Mouse (Mus musculus) c-Kit-negative CD71-positive TER-119-positive erythroid progenitor cells, embryonic 14.5 days (primary cell): ENCODE results near the gene Myh7.
"Not testable (repeated sequence)": the region's sequence is repeated elsewhere in the genome, so short reads cannot be mapped to it uniquely, and the experiment has no call there.

Experiments used
- DNase-seq: peaks from one replicate; pipeline ENCODE4 v3.0.0-alpha.2; 2013; ENCODE audit warnings: low read depth, low spot score

Myh7 gene

DNA sequence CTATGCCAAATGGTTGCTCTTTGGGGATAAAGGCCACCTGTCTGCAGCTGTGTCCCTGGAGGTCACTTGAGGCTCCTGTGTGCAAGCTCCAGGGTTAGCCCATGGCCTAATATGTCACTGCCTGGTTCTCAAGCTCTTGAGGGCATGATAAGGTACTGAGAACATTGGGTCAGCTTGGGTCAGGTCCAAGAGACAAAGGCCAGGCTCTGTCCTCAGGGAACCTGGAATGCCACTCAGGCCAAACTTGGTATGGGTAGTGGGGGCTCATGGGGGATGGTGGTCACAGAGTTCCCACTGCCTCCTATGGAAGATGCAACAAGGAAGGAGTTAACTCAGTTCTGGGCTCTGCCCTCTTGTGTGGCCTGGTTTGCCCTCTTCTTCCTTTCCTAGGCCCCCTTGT lies 26.1 kb downstream of the Myh7 start:
- DNase-seq = no peak

DNA sequence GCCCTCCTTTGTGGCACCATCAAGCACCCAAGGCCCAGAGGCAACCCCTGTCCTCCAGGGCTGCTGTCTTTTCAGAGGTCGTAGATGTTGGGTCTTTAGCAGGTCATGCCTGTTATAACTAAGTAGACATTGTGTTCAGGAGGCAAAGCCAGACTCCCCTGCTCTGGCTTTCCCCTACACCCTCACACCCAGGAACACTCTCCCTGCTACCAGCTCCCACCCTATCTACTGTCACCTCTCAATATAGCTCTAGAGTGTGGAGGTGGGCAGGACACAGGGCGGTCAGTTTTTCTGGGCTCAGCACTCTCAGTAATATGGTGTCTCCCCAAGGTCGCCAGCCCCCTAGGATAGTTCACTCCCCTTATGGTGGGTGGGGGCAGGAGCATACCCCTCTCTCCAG lies 26.6 kb downstream of the Myh7 start:
- DNase-seq = no peak

DNA sequence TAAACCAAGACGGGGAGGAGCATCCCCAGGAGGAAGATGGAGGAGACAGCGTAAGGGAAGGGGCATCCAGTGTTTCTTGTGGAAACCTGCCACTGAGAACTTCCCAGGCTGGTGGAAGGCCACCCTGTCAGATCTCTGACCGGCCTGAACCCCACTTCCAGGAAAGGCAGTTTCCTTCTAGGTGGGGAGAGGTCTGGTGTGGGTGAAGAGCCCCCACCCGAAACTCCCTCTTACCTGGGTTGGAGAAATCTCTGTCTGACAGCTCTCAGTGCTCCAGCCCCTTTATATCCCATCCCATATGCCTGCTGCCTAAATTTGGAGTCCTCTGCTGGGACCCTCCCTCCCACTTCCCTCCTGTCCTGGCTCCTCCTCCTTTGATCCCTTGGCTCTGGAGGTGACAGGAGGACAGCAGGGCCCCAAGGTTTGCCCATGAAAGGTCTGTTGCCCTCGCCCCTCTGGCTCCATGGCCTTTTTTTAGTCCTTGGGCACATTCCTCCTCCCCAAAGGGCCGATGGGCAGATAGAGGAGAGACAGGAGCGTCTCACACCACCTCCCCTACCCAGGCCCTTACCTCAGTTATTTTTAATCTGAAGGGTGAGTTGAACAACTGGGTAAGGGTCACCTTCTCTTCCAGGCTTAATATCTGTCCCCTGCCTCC lies 28.0 kb downstream of the Myh7 start, which contains the start of gene Myh6:
Gene Myh6 (minus strand): TSS at position 608 of the 658 bp plus-strand sequence.
- no peak for DNase-seq

DNA sequence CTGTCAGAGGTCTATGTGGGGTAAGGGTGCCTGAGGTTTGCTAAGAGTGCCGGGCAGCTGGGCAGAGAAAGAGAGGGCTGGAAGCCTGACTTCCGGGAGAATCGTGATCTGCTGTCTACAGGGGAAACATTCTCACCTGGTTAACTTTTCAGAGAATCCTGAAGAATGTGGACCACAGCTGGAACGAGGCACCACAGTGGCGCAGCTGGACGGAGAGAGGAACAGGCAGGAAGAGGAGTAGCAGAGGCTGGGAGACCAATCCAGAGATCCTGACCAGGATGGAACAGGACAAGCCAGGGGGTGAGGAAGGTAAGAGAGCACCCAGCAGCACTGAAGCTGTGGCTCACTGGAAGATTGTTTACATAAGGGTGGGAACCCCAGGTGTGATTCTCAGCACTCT lies 28.8 kb downstream of the Myh7 start:
- DNase-seq = no peak

DNA sequence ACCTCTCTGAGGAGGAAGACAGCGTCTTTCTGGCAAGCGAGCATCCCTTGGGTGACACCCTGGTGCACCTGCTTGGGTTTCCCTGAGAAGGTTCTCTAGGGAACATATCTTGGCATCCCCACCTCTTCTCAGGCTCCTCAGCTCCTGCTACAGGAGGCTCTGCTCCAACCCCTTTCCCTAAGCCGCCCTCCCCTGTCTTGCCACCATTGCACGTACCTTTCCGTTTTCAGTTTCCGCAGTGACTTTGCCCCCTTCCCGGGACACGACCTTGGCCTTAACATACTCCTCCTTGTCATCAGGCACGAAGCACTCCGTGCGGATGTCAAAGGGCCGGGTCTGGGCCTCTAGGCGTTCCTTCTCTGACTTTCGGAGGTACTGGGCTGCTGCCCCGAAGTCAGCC lies 29.4 kb downstream of the Myh7 start:
- no peak for DNase-seq

DNA sequence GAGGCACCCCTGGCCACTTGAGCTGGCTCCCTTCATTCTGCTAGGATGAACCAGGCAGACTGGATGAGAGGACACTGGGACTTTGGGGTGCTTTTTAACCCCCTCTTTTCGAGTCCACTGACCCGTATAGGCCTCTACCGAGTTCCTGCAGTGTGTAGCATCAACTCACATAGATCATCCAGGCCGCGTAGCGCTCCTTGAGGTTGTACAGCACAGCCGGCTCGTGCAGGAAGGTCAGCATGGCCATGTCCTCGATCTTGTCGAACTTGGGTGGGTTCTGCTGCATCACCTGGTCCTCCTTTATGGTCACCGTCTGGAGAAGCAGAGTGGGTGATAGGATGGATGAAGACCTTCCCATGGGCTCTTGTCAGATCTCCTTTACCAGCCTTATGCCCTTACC lies 30.7 kb downstream of the Myh7 start:
- DNase-seq = no peak

DNA sequence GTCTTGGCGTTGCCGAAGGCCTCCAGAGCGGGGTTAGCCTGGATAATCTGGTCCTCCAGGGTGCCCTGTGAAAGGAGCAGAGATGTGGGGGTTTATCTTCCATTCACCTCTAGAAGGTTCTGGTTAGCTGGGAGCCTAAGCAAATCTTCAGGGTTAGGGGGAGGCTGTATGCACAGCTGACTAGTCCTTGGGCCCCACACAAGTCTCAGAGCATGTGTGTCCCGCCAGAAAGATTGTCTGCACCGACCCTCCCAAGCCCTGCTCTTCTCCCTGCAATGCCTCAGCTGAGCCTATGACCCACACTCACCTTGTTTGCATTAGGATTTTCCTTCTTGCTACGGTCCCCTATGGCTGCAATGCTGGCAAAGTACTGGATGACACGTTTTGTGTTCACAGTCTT lies 31.7 kb downstream of the Myh7 start:
- no peak for DNase-seq

DNA sequence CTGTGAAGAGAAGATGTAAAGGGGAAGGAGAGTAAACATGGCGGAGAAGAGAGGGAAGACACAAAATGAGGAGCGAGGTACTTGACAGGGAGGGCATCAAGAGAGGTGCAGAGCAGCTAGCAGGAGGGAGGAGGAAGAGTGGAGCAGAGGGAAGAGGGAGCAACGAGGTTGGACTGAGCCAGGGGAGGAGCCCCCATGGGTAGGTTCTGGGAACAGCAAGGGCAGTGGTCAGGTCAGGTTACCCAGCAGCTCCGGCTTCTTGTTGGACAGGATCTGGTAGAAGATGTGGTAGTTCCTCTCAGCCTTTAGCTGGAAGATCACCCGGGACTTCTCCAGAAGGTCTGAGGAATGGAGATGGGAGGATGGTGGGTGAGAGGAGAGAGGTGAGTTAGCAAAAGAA lies 32.9 kb downstream of the Myh7 start:
- no peak for DNase-seq

DNA sequence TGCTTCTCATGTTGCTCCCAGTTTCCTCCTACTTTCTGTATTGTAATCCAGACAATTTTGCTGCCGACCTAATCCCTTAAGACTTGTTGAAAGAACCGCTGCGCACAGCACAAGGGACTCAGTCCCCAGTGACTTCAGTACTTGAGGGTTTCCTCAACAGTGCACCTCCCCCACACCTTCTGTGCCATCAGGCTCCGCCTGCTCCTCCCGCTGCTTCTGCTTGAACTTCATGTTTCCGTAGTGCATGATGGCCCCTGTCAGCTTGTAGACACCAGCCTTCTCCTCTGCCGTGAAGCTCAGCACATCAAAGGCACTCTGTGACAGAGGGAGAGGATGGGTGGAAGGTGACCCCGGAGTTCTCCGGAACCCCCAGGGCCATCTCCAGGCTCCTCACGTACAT lies 33.7 kb downstream of the Myh7 start:
- DNase-seq = no peak

DNA sequence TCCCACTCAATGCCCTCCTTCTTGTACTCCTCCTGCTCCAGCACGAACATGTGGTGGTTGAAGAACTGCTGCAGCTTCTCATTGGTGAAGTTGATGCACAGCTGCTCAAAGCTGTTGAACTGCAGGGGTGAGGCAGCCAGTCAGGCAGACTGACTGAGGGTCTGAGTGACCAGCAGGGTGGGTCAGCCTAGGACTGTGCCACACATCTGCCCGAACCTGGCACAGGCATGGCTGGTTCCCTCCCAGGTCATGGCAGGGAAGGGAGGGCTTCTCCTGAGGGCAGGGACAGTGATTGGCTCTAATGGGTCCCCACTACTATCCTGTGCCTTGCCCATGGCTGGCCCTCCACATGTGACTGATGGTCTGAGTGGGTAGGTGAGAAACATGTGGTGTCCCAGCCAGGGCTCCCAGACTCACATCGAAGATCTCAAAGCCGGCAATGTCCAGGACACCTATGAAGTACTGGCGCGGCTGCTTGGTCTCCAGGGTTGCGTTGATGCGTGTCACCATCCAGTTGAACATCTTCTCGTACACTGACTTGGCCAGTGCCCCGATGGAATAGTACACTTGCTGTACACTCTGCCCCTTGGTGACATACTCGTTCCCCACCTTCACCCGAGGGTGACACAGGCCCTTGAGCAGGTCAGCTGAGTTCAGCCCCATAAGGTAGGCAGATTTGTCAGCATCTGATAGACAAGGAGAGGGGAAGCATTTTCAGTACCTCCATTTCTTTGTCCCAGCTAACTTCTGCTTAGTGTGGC lies 34.4 kb downstream of the Myh7 start:
- not testable (repeated sequence) for DNase-seq

DNA sequence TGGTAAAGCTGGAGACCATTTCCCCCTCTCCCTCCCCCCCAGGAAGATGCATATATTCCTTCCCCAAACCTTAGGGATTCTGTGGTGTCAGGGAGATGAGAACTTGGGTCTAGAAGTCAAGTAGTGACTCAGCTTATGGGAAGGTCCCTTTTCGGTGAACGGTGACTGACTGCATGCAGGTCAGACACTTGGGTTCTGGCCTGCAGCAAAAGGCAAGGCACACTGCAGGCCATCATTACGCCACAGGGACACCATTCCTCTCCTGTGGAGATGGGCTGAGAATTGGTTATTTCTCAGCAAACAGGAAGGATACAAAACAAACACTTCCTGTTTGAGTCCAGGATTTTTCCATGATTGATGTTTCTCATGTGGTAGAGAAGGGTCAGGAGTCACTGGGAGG lies 35.2 kb downstream of the Myh7 start:
- no peak for DNase-seq

DNA sequence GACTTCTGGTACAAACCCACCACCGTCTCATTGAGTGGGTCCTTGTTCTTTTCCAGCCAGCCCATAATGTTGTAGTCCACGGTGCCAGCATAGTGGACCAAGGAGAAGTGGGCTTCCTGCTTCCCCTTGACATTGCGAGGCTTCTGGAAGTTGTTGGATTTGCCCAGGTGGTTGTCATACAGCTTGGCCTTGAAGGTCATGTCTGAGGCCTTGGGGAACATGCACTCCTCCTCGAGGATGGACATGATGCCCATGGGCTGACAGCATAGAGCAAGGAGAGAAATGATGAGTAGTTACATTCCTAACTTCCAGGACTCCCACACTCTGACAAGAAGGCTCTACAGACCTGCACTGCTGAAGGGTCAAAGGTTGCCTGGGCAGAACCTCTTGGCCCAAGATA lies 35.9 kb downstream of the Myh7 start:
- DNase-seq = no peak

DNA sequence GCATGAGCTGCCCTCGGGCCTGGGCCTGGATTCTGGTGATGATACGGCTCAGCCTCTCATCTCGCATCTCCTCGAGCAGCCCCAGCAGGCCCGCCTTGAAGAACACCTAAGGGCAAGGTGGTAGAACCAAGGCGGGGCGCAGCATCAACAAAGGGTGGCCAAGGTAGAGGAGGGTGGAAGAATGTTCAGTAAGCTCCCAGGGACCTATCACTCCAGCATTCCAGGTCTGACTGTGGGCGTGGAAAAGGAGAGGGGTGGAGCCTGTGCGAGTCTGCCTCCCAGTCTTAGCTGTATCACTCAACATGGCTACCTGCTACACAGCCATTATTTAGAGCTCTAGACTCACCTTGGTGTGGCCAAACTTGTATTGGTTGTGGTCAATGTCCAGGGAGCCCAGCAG lies 37.9 kb downstream of the Myh7 start:
- DNase-seq = no peak

DNA sequence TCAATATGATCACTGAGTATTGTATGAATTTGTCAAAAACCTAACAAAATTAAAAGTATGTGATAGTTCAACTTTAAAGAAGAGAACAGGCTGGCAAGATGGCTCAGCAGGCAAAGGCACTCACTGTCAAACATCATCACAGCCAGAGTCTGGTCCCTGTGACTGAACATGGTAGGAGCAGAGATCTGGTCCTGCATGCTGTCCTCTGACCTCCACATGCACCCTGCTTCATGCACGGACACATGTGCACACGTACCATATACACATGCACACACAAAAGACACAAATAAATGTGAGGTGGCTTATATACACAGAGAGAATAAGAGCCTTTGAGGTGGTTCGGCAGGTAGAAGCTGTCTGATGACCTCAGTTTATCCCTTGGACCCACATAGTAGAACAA lies 38.9 kb downstream of the Myh7 start:
- DNase-seq = no peak

DNA sequence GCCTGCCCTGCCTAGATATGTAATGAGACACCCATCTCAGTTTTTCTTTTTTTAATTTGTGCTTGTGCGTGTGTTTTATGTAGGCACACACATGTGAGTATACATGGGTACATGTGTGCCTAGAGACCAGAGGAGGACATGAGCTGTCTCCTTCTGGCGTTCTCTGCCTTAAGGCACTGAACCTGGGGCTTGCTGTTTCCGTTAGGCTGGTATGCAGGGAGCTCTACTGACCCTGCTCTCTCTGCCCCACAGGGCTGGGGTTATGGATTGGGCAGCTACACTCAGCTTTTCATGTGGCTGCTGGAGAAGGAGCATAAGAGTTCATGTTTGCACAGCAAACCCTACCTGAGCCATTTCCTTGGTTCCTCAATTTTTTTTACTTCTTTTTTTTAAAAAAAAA lies 40.0 kb downstream of the Myh7 start:
- DNase-seq = no peak

DNA sequence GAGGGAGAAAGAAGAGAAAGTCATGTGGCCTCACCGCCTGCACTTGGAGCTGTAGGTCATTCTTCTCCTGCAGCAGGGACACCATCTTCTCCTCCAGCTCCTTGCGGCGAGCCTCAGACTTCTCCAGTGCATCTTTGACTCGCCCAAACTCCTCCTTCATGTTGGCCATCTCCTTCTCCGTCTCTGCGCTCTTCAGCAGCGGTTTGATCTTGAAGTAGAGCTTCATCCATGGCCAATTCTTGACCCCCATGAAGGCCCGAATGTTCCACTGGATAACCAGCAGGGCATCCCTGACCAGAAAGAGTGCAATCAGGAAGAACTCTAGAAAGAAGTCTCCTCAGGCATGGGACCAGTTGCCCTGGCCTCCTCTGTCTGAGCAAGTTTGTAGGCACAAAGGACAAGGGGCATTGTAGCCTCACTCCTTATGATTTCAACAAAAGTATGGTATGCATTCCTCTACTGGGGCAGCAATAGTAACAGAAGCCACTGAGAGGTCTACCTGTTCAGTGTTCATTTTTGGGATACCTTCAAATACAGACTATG lies 40.7 kb downstream of the Myh7 start:
- DNase-seq = no peak

DNA sequence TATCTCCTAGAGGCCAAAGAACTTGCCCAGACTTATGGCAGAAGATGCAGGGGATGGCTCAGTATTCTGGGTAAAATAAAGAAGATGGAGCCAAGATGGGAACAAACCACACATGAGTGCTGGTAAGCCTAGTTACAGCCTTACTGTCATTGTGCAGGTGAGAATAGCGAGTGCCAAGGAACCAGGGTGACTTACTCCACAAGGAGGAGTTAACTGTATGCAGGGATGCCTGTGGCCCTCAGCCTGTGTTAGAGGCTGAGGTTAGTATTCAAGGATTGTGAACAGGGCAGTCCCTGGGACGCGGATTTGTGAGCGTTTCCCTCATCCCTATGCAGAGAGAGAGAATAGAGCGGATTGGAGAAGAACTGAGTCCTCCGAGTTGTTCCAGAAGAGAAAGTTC lies 42.8 kb downstream of the Myh7 start:
- DNase-seq = no peak

DNA sequence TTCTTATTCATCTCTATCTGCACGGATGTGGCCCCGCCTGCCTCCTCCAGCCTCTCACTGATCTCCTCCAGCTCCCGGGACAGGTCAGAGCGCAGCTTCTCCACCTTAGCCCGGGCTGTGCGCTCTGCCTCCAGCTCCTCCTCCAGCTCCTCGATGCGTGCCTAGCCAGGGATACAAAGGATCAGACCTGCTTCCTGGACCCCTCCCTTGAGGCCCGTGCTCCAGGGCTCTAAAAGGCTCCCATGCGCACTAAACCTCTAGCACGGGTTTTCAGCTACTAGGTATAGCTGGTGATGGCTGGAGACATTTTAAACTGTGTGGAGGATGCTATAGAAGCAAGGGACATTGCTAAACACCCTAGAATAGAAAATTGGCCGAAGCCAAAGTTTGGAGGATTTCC lies 43.9 kb downstream of the Myh7 start:
- no peak for DNase-seq

DNA sequence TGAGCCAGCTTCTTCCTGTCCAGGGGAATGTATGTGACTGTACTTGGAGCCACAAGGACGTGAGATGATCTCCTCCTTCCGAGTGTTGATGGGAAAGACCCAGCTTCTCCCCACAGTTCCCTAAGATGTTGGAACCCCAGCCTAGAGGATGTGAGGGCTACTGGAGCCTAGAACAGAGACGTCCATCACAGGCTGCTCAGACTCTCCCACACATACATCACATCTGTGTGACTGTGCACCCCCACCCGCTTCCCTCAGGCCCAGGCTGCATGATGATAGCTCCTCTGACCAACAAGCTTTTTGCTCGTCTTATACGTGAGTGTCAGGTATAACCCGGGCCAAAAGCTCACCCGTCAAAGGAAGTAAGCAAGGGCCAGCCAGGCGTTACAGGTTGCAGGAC lies 45.6 kb downstream of the Myh7 start:
- no peak for DNase-seq

DNA sequence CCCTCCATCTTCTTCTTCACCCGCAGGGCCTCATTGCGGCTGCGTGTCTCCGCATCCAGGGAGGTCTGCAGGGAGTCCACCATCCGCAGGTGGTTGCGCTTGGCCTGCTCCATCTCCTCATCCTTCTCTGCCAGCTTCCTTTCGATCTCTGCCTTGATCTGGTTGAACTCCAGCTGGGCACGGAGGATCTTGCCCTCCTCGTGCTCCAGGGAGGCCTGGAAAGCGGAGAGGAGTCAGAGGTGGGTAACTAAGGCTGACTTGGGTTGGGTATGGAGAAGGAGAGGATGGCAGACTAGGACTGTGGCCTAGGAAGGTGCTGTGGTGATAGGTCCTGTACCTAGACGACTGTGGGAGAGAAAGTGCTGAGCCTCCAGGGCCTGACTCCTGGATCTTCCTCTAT lies 47.4 kb downstream of the Myh7 start:
- DNase-seq = not testable (repeated sequence)

DNA sequence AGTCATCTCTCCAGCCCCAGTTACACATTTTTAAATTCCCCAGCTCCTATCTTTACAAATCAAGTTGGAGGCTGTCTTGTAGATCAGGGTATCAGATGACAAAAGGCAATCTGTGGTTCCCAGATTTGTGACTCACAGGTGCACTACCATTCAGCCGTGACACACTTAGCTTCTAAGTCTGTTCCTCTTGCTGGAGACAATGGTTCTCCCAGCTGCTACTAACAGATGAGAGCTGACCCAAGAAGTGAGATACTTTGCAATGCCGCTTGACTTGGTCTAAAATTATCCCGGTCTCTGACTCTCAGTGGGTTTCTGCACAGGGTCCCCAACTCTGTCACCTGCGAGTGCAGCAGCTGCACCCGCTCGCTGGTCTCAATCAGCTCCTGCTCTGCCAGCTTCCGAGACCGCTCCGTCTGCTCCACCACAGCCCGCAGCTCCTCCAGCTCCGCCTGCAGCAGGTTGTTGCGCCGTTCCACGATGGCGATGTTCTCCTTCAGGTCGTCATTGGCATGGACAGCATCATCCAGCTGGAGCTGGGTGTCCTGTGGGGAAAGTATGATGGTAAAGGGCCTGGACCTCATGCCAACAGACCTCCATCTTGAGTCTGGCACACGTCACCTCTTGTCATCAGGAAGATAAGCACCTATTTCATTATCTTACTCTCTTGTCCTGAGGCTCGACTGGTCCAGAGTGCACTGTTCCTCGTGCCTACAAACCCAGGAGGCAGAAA lies 48.3 kb downstream of the Myh7 start:
- no peak for DNase-seq

DNA sequence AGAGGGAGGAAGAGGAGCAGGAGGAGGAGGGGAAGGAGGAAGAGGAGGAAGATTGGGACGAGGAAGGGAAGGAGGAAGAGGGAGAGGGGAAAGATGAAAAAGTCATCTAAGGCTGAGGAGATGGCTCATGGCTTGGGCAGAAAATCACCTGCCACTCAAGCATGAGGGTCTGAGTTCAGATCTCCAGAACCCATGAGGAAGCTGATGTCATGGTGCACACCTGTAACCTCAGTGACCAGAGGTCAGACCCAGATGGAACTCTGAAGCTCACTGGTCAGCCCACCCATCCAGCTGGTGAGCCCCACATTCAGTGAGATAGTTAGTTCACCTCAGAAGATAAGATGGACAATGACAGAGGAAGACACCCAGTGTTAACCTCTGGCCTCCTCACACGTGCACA lies 49.5 kb downstream of the Myh7 start:
- DNase-seq = no peak

DNA sequence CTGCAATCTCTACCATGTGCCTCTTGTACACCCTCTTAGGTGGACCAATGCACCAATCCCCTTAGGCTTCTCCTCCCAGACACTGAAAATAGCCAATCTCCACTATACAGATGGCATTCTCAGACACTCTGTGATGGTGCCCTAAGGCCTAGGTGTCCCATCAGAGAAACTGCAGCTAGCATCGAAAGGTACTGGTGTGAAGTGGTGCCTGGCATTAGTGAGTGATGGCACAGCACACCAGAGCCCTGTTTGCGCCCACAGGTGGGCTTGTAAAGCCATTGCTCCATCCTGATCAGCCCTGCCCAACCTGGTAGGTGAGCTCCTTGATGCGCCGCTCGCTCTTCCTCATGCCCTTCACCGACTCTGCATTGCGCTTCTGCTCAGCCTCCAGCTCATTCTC lies 50.5 kb downstream of the Myh7 start:
- DNase-seq = no peak
